Mouse (Mus musculus) fat pad, adult 2 months (tissue): Measurements from ENCODE around the gene Arid4a.
"Not testable (repeated sequence)": the region's sequence is repeated elsewhere in the genome, so short reads cannot be mapped to it uniquely, and the experiment has no call there.

Source experiments
- DNase-seq: peaks from one replicate; pipeline ENCODE4 v3.0.0-alpha.2; 2011; ENCODE audit warnings: low read depth, low spot score; ENCODE audit errors: extremely low read depth

Arid4a gene

GRCm38 (mm10) chr12:71014845-71015362 lies 886 bp upstream of the Arid4a start:
- DNase-seq: no peak

- no peak for DNase-seq
Observed at GRCm38 (mm10) chr12:71016211-71016502, 367 bp downstream of the Arid4a start.

DNA sequence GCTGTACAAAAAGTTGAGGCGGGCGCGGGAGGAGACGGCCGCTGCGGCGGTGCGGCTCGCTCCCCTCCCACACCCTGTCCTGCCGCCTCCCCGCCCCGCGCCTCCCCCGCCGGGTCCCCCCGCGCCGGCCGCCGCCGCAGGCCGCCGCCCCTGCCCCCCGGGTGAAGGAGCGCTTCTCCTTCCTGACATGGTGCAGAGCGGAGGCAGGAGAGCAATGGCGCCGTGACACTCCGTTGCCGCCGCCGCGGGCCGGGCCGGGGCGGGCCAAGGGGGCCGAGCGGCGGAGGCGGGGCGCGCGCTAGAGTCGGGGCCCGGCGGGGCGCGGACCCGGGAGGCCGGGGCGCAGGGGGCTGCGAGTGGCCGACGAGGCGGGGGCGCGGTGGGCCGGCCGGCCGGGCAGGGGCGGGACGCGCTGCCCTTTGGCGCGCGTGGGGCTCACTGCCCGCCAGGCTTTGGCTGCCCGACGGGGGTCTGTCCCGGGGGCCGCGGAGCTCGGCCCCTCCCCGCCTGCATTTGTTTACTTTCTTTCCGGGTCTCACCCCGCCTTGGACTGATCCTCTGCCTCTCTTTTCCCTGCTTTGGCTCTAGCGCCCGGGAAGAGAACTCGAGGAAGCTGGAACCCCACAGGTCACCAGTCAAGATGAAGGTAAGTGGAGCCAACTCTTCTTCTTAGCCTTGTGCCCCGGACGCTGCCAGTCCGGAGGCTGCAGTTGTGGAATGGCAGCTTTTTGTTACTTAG lies 882 bp downstream of the Arid4a start:
- no peak for DNase-seq

DNA sequence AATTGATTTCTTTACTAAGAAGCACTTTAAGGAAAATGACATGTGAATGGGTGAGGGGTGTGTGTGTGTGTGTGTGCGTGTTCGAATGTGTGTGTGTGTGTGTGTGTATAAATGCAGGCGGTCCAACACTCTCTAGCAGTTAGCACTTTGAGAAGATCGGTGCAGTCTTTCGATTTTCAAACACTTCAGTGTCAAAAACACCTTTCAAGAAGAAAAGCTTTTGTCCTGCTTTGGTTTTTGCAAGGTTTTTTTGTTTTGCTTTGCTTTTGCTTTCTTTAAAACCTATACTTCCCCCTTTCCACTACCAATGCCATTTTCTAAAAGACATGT lies 1.4 kb downstream of the Arid4a start:
- DNase-seq: no peak

DNA sequence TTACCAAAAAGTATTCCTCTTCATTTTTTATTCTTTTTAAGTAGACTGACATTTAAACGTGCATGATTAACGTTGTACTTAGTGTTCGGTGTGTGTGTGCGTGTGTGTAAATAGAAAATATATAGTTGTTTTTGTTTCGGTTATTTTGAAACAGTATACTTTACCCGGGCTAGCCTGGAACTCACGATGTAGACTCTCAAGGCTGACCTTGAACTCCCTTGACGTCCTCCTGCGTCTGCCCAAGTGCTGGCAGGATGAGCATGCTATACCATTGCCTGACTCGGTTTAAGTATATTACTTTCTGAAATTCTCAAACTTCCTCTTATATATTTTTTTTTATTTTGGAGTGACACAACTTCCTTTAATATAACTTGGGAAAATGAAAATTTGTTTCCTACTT lies 2.0 kb downstream of the Arid4a start:
- DNase-seq: no peak

DNA sequence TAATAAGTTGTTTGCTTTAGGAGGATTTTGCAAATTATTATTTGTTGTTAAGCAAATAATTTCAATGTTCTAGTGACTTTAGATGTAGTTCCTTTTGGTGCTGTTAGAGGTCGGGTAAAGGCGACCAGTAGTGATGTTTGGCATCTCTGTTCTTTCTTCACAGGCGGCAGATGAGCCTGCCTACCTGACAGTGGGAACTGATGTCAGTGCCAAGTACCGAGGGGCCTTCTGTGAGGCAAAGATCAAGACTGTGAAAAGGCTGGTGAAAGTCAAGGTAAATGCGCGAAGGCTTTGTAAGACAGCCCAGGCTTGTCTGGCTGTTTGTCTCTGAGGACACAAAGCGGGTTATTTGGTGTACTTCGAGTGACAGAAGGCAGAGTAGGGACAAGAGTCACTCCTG lies 3.4 kb downstream of the Arid4a start:
- no peak for DNase-seq

DNA sequence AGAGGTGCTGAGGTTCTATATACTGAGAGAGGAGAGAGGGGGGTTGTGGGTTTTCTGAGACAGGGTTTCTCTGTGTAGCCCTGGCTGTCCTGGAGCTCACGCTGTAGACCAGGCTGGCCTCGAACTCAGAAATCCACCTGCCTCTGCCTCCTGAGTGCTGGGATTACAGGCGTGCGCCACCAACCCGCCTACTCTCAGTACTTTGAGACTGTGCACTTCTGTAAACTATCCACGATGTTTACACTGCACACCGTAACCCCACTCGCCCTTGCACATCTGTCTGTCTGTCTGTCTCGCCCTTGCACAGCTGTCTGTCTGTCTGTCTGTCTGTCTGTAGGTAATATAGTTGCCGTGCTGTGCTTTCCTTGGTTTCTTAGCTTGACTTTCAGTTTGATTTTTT lies 8.6 kb downstream of the Arid4a start:
- DNase-seq: no peak

GRCm38 (mm10) chr12:71028265-71028664 lies 12.5 kb downstream of the Arid4a start:
- not testable (repeated sequence) for DNase-seq

- DNase-seq: no peak
Observed at GRCm38 (mm10) chr12:71030260-71030659, 14.5 kb downstream of the Arid4a start.

- no peak for DNase-seq
Observed at GRCm38 (mm10) chr12:71030722-71031121, 14.9 kb downstream of the Arid4a start.

DNA sequence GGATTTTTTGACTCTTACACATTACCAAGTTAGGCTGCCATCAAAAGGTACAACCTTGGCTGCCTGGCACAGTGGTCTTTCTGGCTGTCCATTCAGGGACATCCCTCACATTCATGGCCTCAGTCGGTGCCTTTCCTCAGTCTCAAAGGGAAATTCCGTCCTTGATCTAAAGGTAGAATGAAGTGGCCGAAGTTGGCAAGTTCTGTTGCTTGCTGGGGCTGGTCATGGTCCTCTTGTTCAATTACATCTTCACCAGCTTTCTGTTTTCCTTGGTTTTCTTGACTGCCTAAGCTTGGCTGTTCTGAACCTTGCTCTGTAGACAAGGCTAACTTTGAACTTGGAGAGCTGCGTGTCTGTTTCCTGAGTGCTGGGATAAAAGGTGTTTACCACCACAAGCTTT lies 20.0 kb downstream of the Arid4a start:
- no peak for DNase-seq

DNA sequence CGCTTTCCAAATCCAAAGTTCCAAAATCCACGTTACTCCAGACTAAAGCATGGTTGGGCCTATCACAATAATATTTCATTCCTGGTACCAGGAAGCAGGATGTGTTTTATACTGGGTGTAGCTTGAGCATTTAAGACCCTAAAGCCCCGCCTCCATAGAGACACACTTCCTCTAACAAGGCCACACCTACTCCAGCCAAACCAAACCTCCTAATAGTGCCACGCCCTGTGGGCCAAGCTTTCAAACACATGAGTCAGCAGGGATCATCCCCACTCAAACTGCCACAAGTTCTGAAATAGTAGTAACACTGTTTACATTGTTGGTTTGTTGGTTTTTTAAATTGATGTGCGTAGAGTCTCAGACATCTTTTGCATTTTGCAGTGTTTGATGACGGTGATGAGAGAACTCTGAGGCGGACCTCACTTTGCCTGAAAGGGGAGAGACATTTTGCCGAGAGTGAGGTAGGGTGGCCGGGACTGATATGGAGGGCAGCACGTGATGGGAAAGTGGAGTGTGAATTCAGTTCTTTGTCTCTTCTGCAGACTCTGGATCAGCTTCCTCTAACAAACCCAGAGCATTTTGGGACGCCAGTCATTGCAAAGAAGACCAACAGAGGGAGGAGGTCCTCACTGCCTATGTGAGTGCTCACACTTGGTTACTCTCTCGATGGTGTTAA lies 21.1 kb downstream of the Arid4a start:
- DNase-seq: no peak

GRCm38 (mm10) chr12:71040462-71040861 lies 24.7 kb downstream of the Arid4a start:
- no peak for DNase-seq

DNA sequence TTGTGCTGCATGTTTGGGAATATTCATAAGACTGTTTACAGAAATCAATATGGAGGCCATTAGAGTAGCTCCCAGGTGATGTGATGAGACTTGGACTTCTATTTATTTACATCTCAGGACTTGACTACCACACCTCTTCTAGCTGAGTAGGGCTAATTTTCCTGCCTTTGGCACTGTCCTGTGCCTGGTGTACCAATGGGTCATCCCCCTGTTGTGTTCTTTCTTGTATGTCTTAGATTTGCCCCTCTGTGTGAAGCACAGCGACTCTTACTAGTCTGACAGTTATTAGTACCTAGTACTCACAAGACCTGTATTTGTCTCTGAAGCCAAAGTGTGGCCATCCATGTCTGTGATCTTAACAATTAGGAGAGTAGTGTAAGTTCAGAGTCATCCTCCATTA lies 26.7 kb downstream of the Arid4a start:
- DNase-seq: no peak

DNA sequence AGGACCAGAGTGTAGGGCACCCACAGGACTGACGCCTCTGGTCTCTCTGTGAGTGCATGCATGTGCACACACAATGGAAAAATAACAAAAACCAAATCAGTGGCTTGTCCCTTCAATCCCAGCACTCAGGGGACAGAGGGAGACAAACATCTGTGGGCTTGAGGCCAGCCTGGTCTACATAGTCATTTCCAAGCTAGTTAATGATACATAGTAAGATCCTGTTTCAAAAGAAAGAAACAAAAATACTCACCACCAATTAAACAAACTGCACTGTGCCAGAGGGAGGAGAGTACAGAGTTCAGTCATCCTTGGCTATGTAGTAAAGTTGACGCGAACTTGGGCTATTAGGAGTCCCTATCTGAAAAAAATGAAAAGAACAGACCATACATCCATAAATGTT lies 27.8 kb downstream of the Arid4a start:
- DNase-seq: no peak

DNA sequence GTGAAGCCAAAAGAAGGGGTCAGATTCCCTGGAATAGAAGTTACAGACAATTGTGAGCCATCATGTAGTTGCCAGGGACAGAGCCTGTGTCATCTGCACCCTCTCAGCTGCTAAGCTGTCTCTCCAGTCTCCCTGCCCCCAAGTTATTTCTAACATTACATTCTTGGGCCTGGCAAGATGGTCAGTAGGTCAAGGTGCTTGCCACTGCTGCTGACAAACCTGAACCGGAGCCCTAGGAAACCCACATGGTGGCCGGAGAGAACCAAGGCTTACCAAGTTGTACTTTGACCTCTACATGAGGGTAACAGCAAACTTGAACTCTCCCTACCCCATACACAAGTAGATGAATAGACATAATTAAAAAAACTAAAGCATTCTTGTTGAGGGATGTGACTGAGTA lies 28.7 kb downstream of the Arid4a start:
- no peak for DNase-seq

- no peak for DNase-seq
Observed at GRCm38 (mm10) chr12:71046501-71046900, 30.7 kb downstream of the Arid4a start.

DNA sequence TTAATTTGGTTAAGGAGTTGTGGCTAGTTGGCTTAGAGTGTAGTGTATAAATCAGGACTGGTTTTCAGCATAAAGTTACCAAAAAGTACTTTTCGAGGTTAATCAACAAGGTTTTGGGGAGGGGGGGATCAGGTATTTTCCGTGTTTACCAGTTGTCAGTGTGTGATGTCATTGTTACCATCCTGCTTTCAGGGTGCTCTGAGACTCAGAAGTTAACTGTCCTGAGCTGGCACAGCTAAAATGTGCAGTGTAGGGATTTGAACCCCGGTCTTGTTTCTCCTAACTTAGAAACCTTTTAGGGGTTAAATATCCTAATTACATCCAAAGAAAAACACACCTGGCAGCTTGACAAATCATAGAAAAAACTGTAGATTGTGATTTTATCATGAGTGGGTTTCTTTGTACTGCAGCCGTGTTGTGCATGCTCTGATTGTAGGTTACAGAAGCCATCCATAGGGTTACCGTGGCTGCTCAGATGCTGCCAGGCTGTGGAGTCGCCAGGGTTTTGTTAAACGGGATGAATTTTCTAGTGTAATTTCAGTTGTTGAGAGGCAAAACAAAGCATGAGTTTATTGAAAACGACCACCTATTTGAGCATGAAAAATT lies 31.8 kb downstream of the Arid4a start:
- no peak for DNase-seq

DNA sequence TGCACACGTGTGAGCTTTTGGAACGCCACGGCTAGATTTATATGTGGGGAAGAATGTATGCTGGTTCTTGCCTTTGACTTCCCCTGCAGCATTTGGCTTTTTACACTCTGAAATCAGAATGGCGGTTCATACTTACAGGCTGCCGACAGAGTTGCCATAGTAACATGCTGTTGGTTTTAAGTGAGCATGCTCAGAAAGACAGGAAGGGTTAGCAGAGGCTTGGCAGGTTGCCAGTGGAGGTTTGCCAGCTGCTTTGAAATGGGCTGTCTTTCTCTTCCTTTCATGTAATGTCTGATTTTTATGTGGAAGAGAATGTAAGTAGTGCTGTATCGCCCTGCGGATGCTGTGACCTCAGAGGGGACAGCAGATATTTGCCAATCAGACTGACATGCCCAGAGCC lies 32.3 kb downstream of the Arid4a start:
- no peak for DNase-seq

DNA sequence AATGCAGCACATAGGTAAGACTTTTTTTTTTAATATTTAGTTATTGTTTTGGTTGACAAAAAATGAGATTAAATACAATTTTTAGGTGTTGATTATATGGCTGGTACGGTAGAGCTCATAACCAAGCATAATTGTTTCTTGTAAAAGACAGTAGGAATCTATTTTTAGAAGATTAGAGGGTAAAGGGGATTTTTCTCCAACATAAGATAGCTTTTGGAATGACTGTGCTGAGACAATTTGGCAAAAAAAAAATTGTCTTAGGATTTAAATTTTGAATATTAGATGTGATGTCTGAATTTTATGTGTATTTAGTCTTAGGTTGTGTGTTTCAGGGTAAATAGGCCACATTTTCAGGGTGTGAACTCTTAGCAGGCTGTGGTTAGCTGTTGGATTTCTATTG lies 32.8 kb downstream of the Arid4a start:
- DNase-seq: no peak

- DNase-seq: no peak
Observed at GRCm38 (mm10) chr12:71049596-71050265, 33.9 kb downstream of the Arid4a start.

- no peak for DNase-seq
Observed at GRCm38 (mm10) chr12:71051079-71051478, 35.3 kb downstream of the Arid4a start.
